Mouse (Mus musculus): ENCODE results near the gene Micall1.

DNA sequence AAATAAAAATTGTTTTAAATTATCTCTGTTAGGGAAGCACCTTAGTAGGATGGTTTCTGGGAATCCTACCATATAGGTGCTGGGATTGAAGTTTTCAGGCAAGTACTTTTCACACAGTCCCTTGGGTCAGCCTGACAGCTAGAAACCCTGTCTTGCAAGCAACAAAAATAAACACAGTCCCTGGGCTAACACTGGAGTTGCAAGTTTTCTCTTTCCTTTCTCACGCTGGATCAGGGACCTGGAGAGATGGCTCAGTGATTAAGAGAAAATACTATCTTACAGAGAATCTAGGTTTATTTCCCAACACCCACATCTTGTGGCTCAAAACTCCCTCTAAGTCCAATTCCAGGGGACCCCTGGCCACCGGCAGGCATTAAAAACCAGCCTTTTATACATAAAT is 11.6 kb upstream of the Micall1 start:
- TF ChIP-seq CTCF (IDR thresholded peaks at IDR 0.05; ENCODE audit: control insufficient read depth, insufficient read depth, insufficient replicate concordance, low read depth, low read length): no peak
- TF ChIP-seq POLR2A (IDR thresholded peaks at IDR 0.05; ENCODE audit: control insufficient read depth, low read depth, low read length): no peak

Measured in testis, adult 2 months (tissue).